Mouse (Mus musculus) midbrain, embryonic 10.5 days (tissue): ENCODE data around the gene Tmem263. TPM values are rescaled to one million over a fixed set of nuclear protein-coding genes. Genes with fewer than 3 reads are reported as not detected.
A peak's percentile ranks its signal among the peaks of the same experiment; 100 is the strongest.

Experiments
- DNase-seq: peaks from one replicate; pipeline ENCODE4 v3.0.0-alpha.2; 2017; ENCODE audit warnings: low spot score
- H3K27ac ChIP-seq: fragments of 300-500 bp; sonication (generic); replicated peaks from 2 replicates; pipeline ENCODE4 v1.5.1; 2016; ENCODE audit warnings: mild to moderate bottlenecking
- H3K27me3 ChIP-seq: fragments of 300-500 bp; sonication (generic); 2 replicates; pipeline ENCODE4 v1.6.1; 2016; ENCODE audit warnings: low read depth, mild to moderate bottlenecking; ENCODE audit not compliant: poor library complexity, severe bottlenecking
- H3K36me3 ChIP-seq: fragments of 300-500 bp; sonication (generic); 2 replicates; pipeline ENCODE4 v1.6.1; 2016; ENCODE audit warnings: mild to moderate bottlenecking, moderate library complexity
- H3K4me1 ChIP-seq: fragments of 300-500 bp; sonication (generic); 2 replicates; pipeline ENCODE4 v1.6.1; 2016
- H3K4me3 ChIP-seq: fragments of 300-500 bp; sonication (generic); 2 replicates; pipeline ENCODE4 v1.5.1; 2016; ENCODE audit warnings: mild to moderate bottlenecking, moderate library complexity
- H3K9me3 ChIP-seq: fragments of 300-500 bp; sonication (generic); replicated peaks from 2 replicates; pipeline ENCODE4 v1.6.1; 2016; ENCODE audit warnings: mild to moderate bottlenecking
- WGBS: fragments of 180-500 bp; shearing (Covaris S2); methylation state at CpG from one replicate; pipeline ENCODE4 v1.1.7; 2016; 5-methylcytosine and 5-hydroxymethylcytosine counted together
- polyA plus RNA-seq: library from polyadenylated mRNA; unstranded; fragments of >200 nt; fragmentation: Nextera tagmentation; extraction: Ambion mirVana; gene quantifications from 2 replicates; pipeline ENCODE4 v1.2.1, GENCODE M21; 2016

The Tmem263 gene
- 54.6 and 56.3 TPM in 2 replicates for polyA plus RNA-seq

GRCm38 (mm10) chr10:85102247-85103084, at the start of gene Tmem263, which contains the start of gene Fhl4:
Gene Tmem263, plus strand, starts transcription at chr10:85102627.
Gene Fhl4, minus strand, starts transcription at chr10:85102495.
- Histone ChIP-seq H3K4me3 (peak within 1 kb of the TSS; percentile 98), H3K27ac (peak within 1 kb of the TSS; percentile 95), H3K4me1 (peaks cover 36% of the 10 kb centered on the region), H3K9me3 (no peaks in the 10 kb centered on the region), H3K36me3 (no peaks in the 10 kb centered on the region), H3K27me3 (no peaks in the 10 kb centered on the region)
- peak; percentile 95 for DNase-seq
- WGBS: 1% methylated on average over 93 of the region's 96 CpGs

DNA sequence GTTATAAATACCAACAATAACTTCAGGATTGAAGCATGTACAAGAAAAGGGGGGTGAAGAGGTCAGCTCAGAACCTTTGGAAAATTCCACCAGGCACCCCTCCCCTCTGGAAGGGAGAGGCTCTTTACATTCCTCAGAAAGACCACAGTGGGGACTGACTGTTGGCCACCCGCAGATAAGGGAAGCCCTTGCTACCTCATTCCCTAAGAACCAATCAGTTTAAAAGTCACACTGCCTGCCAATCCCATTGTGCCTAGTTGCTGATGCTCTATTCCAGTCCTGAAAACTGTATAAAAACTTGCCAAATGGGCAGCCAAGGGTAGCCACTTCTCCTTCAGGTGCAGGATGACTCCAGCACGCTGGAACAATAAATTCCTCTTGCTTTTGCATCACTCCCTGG, 47.6 kb upstream of the Tmem263 start:
- Histone ChIP-seq H3K4me1 (0 out of 2 replicates have a peak, but pooled peaks cover 5% of the 10 kb centered on the region), H3K36me3 (no peaks in the 10 kb centered on the region), H3K27ac (no peak overlapping the region), H3K4me3 (no peak overlapping the region), H3K27me3 (no peaks in the 10 kb centered on the region), H3K9me3 (no peaks in the 10 kb centered on the region)
- WGBS: 93% methylated on average over 2 of the region's 2 CpGs
- DNase-seq: no peak

- Histone ChIP-seq H3K4me1 (no peaks in the 10 kb centered on the region), H3K27ac (no peak overlapping the region), H3K9me3 (no peaks in the 10 kb centered on the region; the same call in 1 of the 2 replicates), H3K27me3 (no peaks in the 10 kb centered on the region), H3K36me3 (no peaks in the 10 kb centered on the region), H3K4me3 (no peak overlapping the region)
- WGBS: 58% methylated on average over 4 of the region's 4 CpGs
- no peak for DNase-seq
Measured at GRCm38 (mm10) chr10:85071605-85072152, 30.7 kb upstream of the Tmem263 start.

DNA sequence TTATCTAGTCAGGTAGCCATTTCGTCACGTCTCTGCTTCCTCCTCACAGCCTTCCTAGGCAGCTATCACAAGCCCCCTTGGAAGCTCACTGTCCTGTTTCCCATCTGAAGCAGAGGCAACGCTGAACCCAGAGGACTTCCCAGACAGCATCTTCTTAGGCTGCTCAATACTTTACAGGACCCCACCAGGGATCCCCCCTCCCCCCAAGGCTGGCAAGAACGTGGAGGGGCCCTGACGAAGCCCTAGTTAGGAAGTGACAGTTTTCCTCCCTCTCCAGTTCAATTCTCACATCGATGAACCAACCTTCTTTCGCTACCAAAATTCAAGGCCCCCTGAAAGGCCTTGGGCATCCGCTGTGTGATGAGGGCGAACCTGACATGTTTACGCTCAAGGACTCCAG, 586 bp upstream of the Tmem263 start:
- Histone ChIP-seq H3K27ac (peak overlapping the region; percentile 95), H3K36me3 (no peaks in the 10 kb centered on the region), H3K9me3 (no peaks in the 10 kb centered on the region), H3K4me1 (peaks cover 36% of the 10 kb centered on the region), H3K4me3 (peak overlapping the region; percentile 98), H3K27me3 (no peaks in the 10 kb centered on the region)
- DNase-seq: no peak
- WGBS: 1% methylated on average over 10 of the region's 10 CpGs

- Histone ChIP-seq H3K9me3 (no peaks in the 10 kb centered on the region), H3K27ac (peak overlapping the region; percentile 95), H3K4me3 (peak overlapping the region; percentile 98), H3K4me1 (peaks cover 36% of the 10 kb centered on the region), H3K36me3 (no peaks in the 10 kb centered on the region), H3K27me3 (no peaks in the 10 kb centered on the region)
- DNase-seq: peak; percentile 54
- WGBS: under 1% methylated on average over 34 of the region's 34 CpGs
Measured at GRCm38 (mm10) chr10:85103085-85103885, 858 bp downstream of the Tmem263 start.

- WGBS: 89% methylated on average over 4 of the region's 4 CpGs
- Histone ChIP-seq H3K27me3 (no peaks in the 10 kb centered on the region), H3K36me3 (peaks cover 70% of the 10 kb centered on the region), H3K27ac (no peak overlapping the region), H3K4me1 (no peaks in the 10 kb centered on the region), H3K4me3 (no peak overlapping the region), H3K9me3 (no peaks in the 10 kb centered on the region)
- no peak for DNase-seq
Measured at GRCm38 (mm10) chr10:85114409-85114808, 12.0 kb downstream of the Tmem263 start.

GRCm38 (mm10) chr10:85125184-85125583, 22.8 kb downstream of the Tmem263 start:
- Histone ChIP-seq H3K36me3 (peaks cover 62% of the 10 kb centered on the region), H3K4me1 (peaks cover 17% of the 10 kb centered on the region), H3K4me3 (no peak overlapping the region), H3K9me3 (no peaks in the 10 kb centered on the region), H3K27me3 (no peaks in the 10 kb centered on the region), H3K27ac (no peak overlapping the region)
- WGBS: 89% methylated on average over 13 of the region's 13 CpGs
- no peak for DNase-seq

GRCm38 (mm10) chr10:85127395-85128287, 25.2 kb downstream of the Tmem263 start, which contains the start of gene Mterf2:
Gene Mterf2, minus strand, starts transcription at chr10:85128027.
- Histone ChIP-seq H3K27me3 (no peaks in the 10 kb centered on the region), H3K4me1 (peaks cover 17% of the 10 kb centered on the region), H3K27ac (peak within 1 kb of the TSS; percentile 87), H3K36me3 (peaks cover 41% of the 10 kb centered on the region), H3K4me3 (peak within 1 kb of the TSS; percentile 83), H3K9me3 (no peaks in the 10 kb centered on the region)
- WGBS: 8% methylated on average over 20 of the region's 20 CpGs
- DNase-seq: peak; percentile 92

GRCm38 (mm10) chr10:85128453-85128852, 26.0 kb downstream of the Tmem263 start:
- Histone ChIP-seq H3K4me3 (peak overlapping the region; percentile 83), H3K4me1 (peaks cover 17% of the 10 kb centered on the region), H3K27me3 (no peaks in the 10 kb centered on the region), H3K9me3 (no peaks in the 10 kb centered on the region), H3K36me3 (peaks cover 39% of the 10 kb centered on the region), H3K27ac (peak overlapping the region; percentile 87)
- 26% methylated on average over 7 of the region's 7 CpGs for WGBS
- DNase-seq: no peak

DNA sequence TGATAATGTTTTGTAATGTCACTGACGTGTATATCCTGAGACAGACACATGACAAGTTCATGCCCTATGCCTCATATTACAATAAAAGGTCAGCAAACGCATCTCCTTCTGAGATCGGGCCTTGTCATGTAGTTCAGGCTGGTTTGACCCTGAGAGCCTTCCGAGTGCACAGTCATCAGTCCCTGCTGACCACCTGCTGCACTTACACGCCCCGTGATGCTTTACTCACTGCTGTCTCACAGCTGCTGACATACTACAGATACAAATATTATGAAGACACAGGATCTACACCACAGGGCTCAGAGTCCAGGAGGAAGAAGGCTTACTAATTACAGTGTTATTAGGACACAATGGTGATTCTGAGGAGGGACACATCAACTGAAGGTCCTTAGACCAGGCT, 34.1 kb downstream of the Tmem263 start:
- no peak for DNase-seq
- 93% methylated on average over 6 of the region's 6 CpGs for WGBS

DNA sequence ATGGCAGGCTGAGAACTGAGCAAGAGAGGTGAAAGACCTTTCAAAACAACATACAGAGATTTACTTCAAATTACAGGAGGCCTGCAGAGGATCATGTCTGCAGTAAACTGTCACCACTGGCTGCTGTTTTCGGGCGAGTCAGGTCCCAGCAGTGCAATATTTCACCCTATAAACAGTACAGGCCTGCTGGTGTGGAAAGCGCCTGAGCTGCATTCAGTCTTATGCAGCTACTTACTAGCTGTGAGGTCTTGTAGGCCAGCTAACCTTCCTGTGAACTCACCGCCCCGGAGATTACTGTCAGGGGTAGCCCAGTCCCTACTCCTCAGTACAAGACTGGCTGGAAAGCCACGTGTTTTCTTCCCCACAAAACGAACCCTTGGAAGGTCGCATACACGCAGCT, 39.0 kb downstream of the Tmem263 start:
- no peak for DNase-seq
- H3K27me3 ChIP-seq: no peaks in the 10 kb centered on the region
- peaks cover 61% of the 10 kb centered on the region for H3K36me3 ChIP-seq
- 90% methylated on average over 9 of the region's 9 CpGs for WGBS
- H3K9me3 ChIP-seq: no peaks in the 10 kb centered on the region
- peaks cover 5% of the 10 kb centered on the region; the same call in 1 of the 2 replicates for H3K4me1 ChIP-seq
- no peak overlapping the region for H3K4me3 ChIP-seq
- no peak overlapping the region for H3K27ac ChIP-seq

More for the DNA sequence above, 34.1 kb downstream of the Tmem263 start:
- H3K9me3 ChIP-seq: no peaks in the 10 kb centered on the region
- H3K36me3 ChIP-seq: peaks cover 39% of the 10 kb centered on the region
- peaks cover 5% of the 10 kb centered on the region; the same call in 1 of the 2 replicates for H3K4me1 ChIP-seq
- no peak overlapping the region for H3K4me3 ChIP-seq
- no peaks in the 10 kb centered on the region for H3K27me3 ChIP-seq
- H3K27ac ChIP-seq: no peak overlapping the region

DNA sequence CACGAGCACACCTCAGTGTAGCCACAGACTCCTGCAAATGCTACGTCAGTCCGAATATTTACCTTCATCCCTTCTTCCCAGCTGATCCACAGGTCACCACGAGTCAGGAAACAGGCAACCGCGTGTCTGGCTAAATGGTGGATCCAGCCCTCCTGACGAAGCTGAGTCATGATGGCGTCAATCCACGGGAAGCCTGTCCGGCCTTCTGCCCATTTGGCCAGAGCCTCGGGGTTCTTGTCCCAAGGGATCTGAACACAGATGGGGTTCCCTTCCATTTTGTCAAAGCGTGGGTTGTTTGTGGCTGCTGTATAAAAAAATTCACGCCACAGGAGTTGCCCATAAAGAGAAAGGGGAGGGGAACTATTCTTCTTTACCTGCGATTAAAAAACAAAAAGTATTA, 43.9 kb downstream of the Tmem263 start:
- no peak overlapping the region for H3K27ac ChIP-seq
- no peak for DNase-seq
- H3K4me3 ChIP-seq: no peak overlapping the region
- peaks cover 77% of the 10 kb centered on the region for H3K36me3 ChIP-seq
- WGBS: 93% methylated on average over 14 of the region's 14 CpGs
- H3K27me3 ChIP-seq: no peaks in the 10 kb centered on the region
- H3K9me3 ChIP-seq: no peaks in the 10 kb centered on the region
- H3K4me1 ChIP-seq: no peaks in the 10 kb centered on the region
